Mouse (Mus musculus) erythroblast, embryonic 14.5 days (primary cell): Measurements from ENCODE around the gene Pxylp1.

Experiments
- GATA1 ChIP-seq: IDR thresholded peaks from 2 replicates; pipeline ENCODE4 v1.6.1; 2012; ENCODE audit warnings: low read length, inconsistent platforms, mixed read lengths
- TAL1 ChIP-seq: IDR thresholded peaks from 3 replicates; pipeline ENCODE4 v1.6.1; 2012; ENCODE audit warnings: low read length, inconsistent platforms, mixed read lengths

DNA sequence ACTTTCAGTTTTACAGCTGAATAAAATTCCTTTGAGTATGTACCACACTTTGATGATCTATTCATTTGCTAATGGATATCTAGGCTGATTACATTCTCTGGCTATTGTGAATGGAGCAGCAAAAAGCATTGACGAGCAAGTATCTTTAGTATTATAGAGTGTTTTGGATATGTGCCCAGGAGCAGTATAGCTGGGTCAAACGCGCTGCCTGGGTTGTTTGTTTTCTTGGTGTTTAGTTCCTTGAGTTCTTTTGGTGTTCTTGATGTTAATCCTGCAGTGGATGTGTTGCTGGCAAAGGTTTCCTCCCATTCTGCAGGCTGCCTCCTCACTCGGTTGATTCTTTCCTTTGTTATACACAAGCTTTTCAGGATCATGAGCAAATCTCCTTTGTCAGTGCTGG, 80.5 kb downstream of the Pxylp1 start:
- TF ChIP-seq GATA1 (no peak), TAL1 (no peak)
